Mouse (Mus musculus): Measurements from ENCODE around the gene Olfr1044.
"Not testable (repeated sequence)": the region's sequence is repeated elsewhere in the genome, so short reads cannot be mapped to it uniquely, and the experiment has no call there.

Gene Olfr1044

DNA sequence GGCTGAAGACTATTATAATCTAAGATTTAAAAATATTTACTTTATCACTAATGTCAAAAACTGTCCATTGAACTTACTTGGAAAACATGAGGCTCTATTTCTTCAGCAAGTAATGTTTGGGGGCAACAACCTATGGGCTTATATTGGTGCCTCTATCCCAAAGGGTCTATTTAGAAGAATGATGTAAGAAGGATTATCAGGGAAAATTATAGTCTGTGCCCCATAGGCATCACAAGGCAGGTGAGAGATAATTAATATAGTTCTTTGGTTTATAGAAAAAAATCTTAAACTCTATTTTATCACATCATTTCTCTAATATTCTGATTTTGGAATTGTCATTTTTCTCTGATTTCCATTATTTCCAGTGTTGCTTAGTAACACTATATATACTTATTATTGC, at the start of gene Olfr1044:
TSS of gene Olfr1044 (minus strand) at position 101 of the 400 bp plus-strand sequence.
- DNase-seq, result no peak

DNA sequence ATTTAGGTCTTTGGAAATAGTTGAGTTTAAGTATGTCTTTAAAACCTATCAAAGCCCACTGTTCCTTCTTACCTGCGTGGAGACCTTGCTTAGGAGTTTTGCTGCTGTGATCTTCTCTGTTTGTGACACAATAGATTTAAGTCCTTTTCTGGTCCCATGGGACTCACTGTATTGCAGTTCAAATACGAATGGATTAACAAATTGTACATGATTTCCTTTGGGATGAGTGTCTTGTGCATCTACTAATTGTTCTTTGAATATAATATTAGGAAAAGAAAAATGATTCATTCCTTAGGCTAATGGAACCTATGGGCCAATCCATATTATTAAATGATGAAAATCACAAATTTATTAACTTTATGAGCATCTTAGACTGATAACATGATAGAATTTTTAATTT, 41.6 kb upstream of the Olfr1044 start, which contains the start of gene Olfr1046:
TSS of gene Olfr1046 (minus strand) at position 101 of the 400 bp plus-strand sequence.
- DNase-seq, result no peak

DNA sequence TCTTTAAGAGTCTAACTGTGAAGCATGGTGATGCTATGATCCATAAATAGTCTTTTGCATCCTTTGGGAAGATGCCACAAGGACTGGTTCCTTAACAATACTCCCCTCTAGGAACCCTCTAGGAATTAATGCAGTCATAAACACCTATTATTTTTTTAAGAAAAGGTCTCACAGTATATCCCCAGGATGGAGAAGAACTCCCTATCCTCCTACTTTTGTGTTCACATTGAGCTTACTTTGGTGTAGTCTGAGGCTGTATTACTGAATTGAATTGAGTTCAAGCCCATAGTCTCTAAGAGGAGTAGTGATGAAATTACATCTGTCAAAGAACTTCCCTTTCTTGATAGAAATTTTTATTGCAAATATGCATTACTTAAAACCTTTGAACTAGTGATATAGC, 25.3 kb upstream of the Olfr1044 start, which contains the start of gene Olfr1045:
TSS of gene Olfr1045 (minus strand) at position 101 of the 400 bp plus-strand sequence.
- no peak for DNase-seq

DNA sequence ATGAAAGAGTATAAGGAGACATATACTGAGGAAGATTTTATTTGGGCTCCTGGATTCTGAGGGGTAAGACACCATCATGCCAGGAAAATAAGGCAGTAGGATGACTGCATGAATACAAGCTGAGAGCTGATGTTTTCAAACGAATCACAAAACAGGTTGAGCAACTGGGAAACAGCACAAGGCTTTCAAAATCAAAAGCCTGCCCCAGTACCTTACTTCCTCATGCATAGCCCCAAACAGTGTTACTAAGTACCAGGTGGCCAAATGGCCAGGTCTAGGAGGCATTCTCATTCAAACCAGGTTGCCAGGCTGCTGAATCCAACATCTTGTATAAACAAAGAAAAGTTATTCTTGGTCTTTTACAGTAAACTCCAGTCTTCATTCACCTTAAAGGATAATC, 18.2 kb upstream of the Olfr1044 start:
- no peak for DNase-seq

DNA sequence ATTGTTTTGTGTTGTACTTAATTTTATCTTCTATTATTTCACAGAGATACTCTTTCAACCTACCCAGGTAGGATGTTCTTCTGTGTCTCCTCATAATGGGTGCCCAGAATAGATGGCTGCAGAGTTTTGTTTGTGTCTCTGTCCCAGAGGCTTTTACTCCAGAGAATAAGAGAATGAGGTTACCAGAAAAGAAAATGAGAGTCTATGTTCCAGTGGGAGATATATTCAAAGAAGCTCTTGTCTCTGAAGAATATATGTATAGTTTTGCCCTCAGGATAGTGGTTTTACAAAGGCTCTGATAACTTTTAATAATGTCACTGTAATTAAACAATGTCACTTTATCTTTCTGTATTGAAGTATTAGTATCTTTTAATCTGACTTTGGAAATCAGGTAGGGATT, 8.0 kb upstream of the Olfr1044 start, which contains the start of gene Olfr52:
TSS of gene Olfr52 (minus strand) at position 101 of the 400 bp plus-strand sequence.
- no peak for DNase-seq

DNA sequence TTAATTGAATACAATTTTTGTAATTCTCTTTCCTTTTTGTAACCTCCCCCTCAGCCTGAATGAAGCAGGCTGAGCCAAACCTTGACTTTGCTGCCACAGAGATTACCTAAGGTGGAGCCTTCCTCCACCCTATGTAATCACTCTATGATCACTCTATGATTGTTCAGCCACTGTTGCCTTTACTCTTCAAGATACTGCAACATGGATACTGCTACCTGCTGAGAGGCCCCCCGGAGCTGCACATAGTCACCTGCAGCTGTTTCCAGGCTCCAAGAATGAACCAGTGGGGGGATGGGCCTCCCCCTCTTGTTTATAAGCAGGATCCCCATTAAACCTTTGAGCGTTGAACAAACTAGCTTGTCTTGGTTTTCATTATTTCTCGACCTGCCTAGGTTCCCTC, 2.3 kb upstream of the Olfr1044 start:
- no peak for DNase-seq

DNA sequence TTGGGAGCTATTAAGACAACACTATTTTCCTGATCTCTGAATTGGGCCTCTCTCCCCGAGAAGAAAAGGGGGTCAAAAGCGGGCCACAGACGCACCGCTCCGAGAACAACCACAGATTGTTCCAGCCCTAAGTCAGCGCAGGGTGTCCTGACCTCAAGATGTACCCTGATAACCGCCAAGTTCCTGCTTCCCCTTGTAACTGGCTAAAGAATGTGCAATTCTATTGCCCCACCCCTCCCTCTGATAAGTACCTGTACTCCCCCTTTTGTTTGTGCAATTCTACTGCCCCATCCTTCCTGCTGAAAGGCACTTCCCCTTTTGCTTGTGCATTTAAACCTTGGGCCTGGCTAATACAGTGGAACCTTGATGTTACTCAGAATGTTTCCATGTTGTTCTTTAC, 2.2 kb downstream of the Olfr1044 start:
- DNase-seq, result not testable (repeated sequence)

DNA sequence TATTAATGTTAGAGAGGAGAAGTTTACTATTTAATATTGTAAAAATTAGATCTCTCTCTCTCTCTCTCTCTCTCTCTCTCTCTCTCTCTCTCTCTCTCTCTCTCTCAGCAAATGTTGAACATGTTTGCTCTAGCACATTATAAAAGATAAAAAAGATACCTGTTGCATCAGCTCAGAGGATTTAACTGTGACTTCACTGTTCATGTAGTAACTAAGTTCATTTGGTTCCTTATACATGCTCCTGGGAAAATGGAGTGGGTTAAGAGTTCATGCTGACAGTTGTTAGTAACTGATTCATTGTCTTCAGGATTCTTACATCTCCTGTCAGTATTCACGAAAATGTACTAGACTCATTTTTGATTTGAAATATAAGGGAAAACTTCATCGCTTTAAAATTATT, 10.2 kb downstream of the Olfr1044 start, which contains the start of gene Olfr1043:
TSS of gene Olfr1043 (minus strand) at position 101 of the 400 bp plus-strand sequence.
- DNase-seq, result no peak

DNA sequence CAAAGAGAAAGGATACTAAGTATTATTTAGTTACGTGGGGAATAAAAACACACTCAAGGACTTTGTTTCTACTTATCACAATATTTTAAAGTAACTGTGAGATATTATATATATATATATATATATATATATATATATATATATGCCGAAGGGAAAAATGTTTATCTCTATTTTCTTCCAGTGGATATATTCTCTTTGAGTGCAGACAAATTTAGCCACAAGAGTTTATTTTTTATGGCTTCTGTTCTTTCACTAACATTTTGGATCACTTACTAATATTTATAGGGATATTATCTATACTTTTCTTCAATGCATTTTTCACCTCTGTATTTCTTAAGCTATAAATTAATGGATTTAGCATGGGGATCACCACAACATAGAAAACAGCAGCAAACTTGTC, 15.9 kb downstream of the Olfr1044 start, which contains the start of gene Olfr1042:
TSS of gene Olfr1042 (minus strand) at position 101 of the 400 bp plus-strand sequence.
- no peak for DNase-seq

DNA sequence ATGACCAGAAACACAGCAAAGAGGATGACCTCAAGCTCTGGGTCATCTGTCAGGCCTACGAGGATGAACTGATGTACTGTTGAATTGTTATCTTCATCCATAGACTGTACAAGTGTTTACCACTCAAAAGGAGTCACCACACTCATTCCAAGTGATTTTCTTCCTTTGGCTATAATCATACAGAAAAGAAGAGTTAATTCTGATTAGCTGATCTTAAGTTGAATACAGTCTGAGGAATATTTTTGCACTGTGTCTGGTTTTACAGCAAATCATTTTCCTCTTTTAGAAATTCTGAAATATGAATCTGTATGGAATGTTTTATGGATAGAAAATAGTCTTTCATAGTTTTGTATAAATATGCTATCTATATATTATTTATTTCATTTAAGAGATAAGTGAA, 31.0 kb downstream of the Olfr1044 start, which contains the start of gene Olfr1040:
TSS of gene Olfr1040 (minus strand) at position 101 of the 400 bp plus-strand sequence.
- no peak for DNase-seq

DNA sequence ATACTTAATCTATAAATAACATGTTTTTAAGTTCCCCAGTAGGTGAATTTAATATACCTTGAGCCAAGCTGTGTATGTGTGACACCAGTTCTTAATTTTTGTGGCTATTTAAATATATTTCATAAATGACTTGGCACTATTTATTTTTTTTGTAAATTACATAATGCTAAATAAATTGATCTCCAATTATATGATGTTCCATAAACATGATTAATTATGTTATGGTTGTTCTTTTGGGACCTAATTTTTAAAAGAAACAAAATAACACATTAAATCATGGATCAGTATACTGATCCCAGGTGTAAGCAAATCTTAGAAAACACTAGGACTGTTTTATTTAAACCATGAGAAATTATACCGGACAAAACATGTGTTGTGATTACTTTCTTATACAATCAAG, 41.8 kb downstream of the Olfr1044 start, which contains the start of gene Olfr1039:
TSS of gene Olfr1039 (minus strand) at position 101 of the 400 bp plus-strand sequence.
- DNase-seq, result no peak

All from kidney, postnatal 14 days (tissue).